Mouse (Mus musculus): ENCODE measurements around the gene Slc26a10. TPM values are rescaled to one million over a fixed set of nuclear protein-coding genes. Genes with fewer than 3 reads are reported as not detected.

The Slc26a10 gene
- polyA plus RNA-seq, 1 experiment from 2014 or later = 3.3 TPM

DNA sequence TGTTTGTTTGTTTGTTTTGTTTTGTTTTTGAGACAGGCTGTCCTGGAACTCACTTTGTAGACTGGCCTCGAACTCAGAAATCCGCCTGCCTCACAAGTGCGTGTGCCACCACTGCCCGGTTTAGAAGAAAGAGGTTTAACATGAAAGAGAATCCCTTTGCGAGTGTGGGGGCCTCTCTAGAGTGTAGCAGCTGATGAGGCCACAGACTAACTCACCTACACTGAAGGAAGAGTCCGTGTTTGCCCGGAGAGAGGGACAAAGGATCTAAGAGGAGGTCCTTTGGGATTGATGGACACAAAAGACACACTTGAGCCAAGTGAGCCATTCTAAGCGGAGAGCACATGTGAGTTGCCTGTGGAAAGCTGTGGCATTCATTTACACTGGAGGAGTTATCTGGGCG, 3.2 kb downstream of the Slc26a10 start:
- ATAC-seq (replicated peaks; ENCODE audit: low FRiP score) = 0 out of 2 replicates have a peak, but pooled peaks have one; percentile 2
- Histone ChIP-seq H3K27ac (no peak overlapping the region), H3K4me2 (peak overlapping the region; percentile 75), H3K9ac (no peak overlapping the region), H3K36me3 (no peaks in the 10 kb centered on the region; the same call in 1 of the 2 replicates), H3K4me1 (peaks cover 42% of the 10 kb centered on the region), H3K9me3 (replicated peaks) (no peaks in the 10 kb centered on the region), H3K27me3 (peaks cover 74% of the 10 kb centered on the region), H3K4me3 (replicated peaks) (peak overlapping the region; percentile 38)
- 21% methylated on average over 9 of the region's 9 CpGs for WGBS

DNA sequence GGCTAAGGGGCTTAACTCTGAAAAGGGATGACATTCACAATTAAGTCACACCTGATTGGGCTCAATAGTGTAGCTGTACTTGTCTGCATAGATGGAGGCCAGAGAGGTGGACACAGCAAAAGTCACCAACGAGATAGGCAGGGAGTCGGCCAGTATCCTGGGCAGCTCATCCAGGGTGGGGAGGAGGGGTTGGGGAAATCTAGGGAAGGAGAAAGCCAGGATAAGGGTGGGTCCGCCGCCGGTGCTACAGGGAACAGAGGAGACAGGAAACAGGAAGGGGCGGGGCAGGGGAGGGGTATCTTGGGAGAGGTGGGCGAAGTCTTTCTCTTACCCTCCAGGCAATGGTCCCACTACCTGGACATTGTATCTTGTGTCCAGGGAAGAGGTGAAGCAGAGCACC, 3.7 kb downstream of the Slc26a10 start:
- H3K4me3 ChIP-seq (replicated peaks) = peak overlapping the region; percentile 18; the same call in 1 of the 2 replicates
- H3K9me3 ChIP-seq (replicated peaks) = no peaks in the 10 kb centered on the region
- H3K4me2 ChIP-seq = peak overlapping the region; percentile 75
- WGBS = 7% methylated on average over 7 of the region's 7 CpGs
- ATAC-seq (replicated peaks; ENCODE audit: low FRiP score) = no peak
- H3K27ac ChIP-seq = no peak overlapping the region
- H3K36me3 ChIP-seq = no peaks in the 10 kb centered on the region
- no peak overlapping the region for H3K9ac ChIP-seq
- peaks cover 42% of the 10 kb centered on the region for H3K4me1 ChIP-seq
- peaks cover 74% of the 10 kb centered on the region for H3K27me3 ChIP-seq

DNA sequence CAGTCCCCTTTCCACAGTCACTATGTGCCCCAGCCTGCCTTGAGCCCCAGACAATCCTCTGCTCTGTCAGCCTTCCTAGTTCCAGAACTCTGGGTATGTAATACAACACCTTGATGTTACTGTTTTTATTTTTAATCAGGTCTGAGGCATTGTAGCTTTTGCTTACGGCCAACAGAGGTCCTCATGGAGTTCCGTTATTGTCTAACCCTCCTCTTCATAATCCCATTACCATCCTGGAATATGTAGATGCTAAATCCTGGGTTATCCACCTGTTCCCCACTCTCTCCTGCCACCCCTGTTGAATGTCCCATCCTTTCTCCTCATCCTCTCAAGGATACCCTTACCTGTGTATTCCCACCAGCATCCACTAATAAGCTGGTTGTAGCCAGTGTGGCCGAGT, 4.2 kb downstream of the Slc26a10 start:
- WGBS = 43% methylated on average over 3 of the region's 3 CpGs
- H3K9ac ChIP-seq = no peak overlapping the region
- peaks cover 42% of the 10 kb centered on the region for H3K4me1 ChIP-seq
- ATAC-seq (replicated peaks; ENCODE audit: low FRiP score) = no peak
- H3K4me3 ChIP-seq (replicated peaks) = no peak overlapping the region
- peak overlapping the region; percentile 75; the same call in 1 of the 2 replicates for H3K4me2 ChIP-seq
- no peak overlapping the region for H3K27ac ChIP-seq
- H3K9me3 ChIP-seq (replicated peaks) = no peaks in the 10 kb centered on the region
- no peaks in the 10 kb centered on the region for H3K36me3 ChIP-seq
- H3K27me3 ChIP-seq = peaks cover 75% of the 10 kb centered on the region

DNA sequence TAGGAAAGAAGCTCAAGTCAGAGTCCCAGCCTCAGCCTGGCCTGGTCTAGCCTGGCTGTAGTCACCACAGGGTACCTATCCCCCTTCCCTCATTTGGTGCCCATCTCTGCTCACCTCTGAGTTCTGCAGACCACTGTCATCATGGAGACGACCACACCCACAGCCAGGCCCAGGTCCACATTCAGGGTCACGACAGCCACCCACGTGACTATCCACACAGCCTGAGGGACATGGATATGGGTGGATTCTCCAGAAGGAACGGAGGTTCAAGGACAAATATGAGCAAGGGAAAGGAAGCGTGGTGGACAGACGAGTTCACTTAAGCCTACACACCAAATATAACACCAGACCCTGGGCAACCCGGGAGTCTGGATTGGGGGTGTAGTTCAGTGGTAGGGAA, 6.3 kb downstream of the Slc26a10 start:
- Histone ChIP-seq H3K9me3 (replicated peaks) (no peaks in the 10 kb centered on the region), H3K27me3 (peaks cover 75% of the 10 kb centered on the region), H3K4me3 (replicated peaks) (no peak overlapping the region), H3K36me3 (no peaks in the 10 kb centered on the region), H3K27ac (no peak overlapping the region), H3K4me1 (peaks cover 43% of the 10 kb centered on the region), H3K9ac (no peak overlapping the region), H3K4me2 (no peak overlapping the region)
- WGBS = 90% methylated on average over 7 of the region's 7 CpGs
- no peak for ATAC-seq (replicated peaks; ENCODE audit: low FRiP score)

DNA sequence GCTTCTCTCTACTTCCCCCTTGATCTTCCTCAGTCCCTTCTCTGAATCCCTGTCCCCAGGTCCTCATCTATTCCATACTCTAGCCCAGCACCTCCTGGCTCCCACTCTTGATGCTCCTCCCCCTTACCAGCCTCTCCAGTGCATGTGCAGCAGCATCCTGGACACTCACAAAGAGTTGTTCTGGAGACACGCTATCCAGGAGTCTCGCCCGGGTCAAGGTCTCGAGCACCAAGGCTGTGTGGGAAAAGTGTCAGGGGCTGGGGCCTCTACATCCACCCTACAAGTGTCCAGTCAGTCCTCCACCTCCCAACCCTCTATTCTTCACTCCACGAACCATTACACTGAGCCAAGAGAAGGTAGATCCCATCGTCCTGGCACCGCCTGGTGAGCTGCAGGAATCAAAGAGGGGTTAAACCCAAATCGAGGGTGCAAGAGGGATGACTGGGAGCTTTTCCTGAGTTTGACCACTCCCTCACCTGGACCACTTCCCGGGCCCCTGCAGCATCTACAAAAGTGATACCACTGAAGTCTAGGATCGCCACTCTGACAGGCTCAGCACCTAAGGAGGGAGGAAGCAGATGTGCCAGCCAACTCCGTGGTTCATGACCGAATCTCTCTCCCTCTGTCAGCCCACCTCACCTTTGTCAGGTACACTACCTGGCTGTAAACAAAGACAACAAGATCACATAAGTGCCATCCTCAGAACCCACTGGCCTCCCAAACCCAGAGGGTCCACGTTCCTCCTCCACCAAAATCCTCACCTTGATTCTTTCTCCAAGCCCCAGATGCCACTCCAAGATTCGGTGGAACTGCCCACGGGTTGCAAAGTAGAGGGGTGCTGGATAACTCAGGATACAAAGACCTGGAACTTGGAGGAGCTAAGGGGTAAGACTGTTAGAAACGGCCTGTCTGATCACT, 7.0 kb downstream of the Slc26a10 start:
- no peaks in the 10 kb centered on the region for H3K9me3 ChIP-seq (replicated peaks)
- peaks cover 75% of the 10 kb centered on the region for H3K27me3 ChIP-seq
- no peak overlapping the region for H3K27ac ChIP-seq
- peaks cover 35% of the 10 kb centered on the region for H3K4me1 ChIP-seq
- 84% methylated on average over 16 of the region's 16 CpGs for WGBS
- ATAC-seq (replicated peaks; ENCODE audit: low FRiP score) = no peak
- no peak overlapping the region for H3K9ac ChIP-seq
- H3K4me2 ChIP-seq = no peak overlapping the region
- no peaks in the 10 kb centered on the region for H3K36me3 ChIP-seq
- no peak overlapping the region for H3K4me3 ChIP-seq (replicated peaks)

DNA sequence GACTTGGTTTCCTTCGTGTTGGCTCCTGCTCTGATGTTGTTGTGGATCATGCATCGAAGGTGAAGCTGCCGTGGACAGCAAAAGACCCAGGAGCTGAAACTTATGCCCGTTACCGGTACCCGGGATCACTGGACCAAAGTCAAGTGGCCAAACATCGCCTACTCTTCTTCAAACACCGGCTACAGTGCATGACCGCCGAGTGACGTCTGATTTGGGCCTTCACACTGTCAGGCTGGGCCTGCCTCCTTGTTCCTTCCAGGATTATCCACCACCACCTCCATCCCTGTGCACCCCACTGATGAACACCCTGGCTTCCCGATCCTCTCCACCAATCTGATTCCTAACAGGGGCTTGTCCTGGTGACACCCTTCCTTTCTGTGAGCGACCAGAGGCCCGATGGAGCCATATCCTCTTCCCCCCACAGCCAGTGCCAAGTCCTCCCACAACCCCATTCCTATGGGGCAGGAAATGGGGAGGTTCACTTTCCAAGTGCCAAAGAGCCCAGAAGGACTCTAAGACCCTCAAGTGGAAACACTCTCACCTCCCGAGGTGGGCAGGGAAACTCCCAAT, 8.7 kb downstream of the Slc26a10 start:
- Histone ChIP-seq H3K4me1 (peaks cover 22% of the 10 kb centered on the region), H3K4me2 (no peak overlapping the region), H3K27me3 (peaks cover 76% of the 10 kb centered on the region), H3K27ac (no peak overlapping the region), H3K4me3 (replicated peaks) (no peak overlapping the region), H3K9ac (no peak overlapping the region), H3K36me3 (no peaks in the 10 kb centered on the region), H3K9me3 (replicated peaks) (no peaks in the 10 kb centered on the region)
- WGBS = 84% methylated on average over 15 of the region's 15 CpGs
- ATAC-seq (replicated peaks; ENCODE audit: low FRiP score) = no peak

DNA sequence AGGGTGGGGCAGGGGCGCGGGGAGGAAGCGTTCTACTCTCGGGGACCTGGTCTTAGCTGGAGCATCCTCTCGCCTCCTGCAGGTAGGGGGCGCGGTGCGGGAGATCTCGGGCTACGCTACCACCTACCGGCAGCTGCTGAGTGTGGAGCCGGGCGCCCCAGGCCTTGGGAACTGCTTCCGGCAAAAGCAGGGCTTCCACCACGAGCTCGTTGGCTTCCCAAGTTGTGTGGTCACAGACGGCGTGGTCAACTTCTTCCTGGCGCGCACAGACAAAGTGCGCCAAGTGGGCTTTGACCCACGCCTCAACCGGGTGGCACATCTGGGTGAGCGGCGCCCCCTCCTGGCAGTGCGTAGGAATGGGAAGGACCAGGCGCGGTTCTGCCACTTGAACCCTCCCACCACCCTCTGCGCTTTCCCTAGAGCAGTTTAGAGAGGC, 9.6 kb downstream of the Slc26a10 start:
- Histone ChIP-seq H3K9me3 (replicated peaks) (no peaks in the 10 kb centered on the region), H3K9ac (peak overlapping the region; percentile 19; the same call in 1 of the 2 replicates), H3K27ac (no peak overlapping the region), H3K4me1 (peaks cover 28% of the 10 kb centered on the region), H3K4me2 (peak overlapping the region; percentile 70), H3K27me3 (peaks cover 77% of the 10 kb centered on the region), H3K36me3 (no peaks in the 10 kb centered on the region), H3K4me3 (replicated peaks) (peak overlapping the region; percentile 43)
- WGBS = under 1% methylated on average over 29 of the region's 29 CpGs
- ATAC-seq (replicated peaks; ENCODE audit: low FRiP score) = peak; percentile 71

DNA sequence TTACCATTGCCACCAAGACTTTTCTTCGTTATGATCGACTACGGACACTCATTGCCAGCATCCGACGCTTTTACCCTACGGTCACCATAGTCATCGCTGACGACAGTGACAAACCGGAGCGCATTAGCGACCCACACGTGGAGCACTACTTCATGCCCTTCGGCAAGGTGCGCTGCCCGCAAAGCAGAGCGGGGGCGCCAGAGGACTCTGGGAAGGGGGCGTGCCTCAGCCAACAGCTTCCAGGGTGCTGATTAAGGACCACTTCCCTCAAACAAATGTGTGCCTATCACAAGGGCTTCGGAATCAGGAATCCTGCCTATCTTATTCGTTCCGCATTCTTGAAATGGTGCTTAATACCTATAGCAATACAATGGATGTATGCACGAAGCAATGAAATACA, 10.4 kb downstream of the Slc26a10 start:
- 4% methylated on average over 22 of the region's 22 CpGs for WGBS
- Histone ChIP-seq H3K27me3 (peaks cover 85% of the 10 kb centered on the region), H3K27ac (no peak overlapping the region), H3K36me3 (no peaks in the 10 kb centered on the region), H3K9me3 (replicated peaks) (no peaks in the 10 kb centered on the region), H3K4me2 (peak overlapping the region; percentile 70), H3K9ac (no peak overlapping the region), H3K4me3 (replicated peaks) (peak overlapping the region; percentile 43), H3K4me1 (peaks cover 37% of the 10 kb centered on the region)
- ATAC-seq (replicated peaks; ENCODE audit: low FRiP score) = no peak

DNA sequence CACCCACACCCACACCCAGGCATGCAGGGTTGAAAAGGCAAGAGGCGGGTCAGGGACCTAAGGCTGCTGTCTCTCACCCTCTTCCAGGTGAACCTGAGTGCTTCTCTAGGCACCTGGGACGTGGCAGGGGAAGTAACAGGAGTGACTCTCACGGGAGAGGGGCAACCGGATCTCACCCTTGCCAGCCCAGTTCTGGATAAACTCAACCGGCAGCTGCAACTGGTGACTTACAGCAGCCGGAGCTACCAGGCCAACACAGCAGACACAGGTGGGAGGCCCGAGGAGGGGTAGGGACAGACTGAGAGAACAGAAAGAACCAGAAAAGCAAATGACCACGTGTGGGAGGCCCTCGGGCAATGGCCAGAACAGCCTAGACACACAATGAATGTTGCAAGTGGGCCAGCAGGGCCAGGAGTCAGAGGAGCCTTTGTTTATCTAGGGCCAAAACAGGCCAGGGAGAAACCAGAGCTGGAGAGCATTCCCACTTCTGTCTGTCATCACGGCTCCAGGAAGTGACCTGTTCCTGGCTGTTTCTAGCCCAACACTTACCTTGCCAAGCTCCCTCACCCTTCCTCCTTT, 12.7 kb downstream of the Slc26a10 start:
- WGBS = 34% methylated on average over 10 of the region's 10 CpGs
- Histone ChIP-seq H3K9me3 (replicated peaks) (no peaks in the 10 kb centered on the region), H3K36me3 (no peaks in the 10 kb centered on the region), H3K27me3 (peaks cover 89% of the 10 kb centered on the region), H3K4me1 (peaks cover 42% of the 10 kb centered on the region), H3K27ac (no peak overlapping the region), H3K9ac (no peak overlapping the region), H3K4me2 (no peak overlapping the region), H3K4me3 (replicated peaks) (no peak overlapping the region)
- ATAC-seq (replicated peaks; ENCODE audit: low FRiP score) = no peak

DNA sequence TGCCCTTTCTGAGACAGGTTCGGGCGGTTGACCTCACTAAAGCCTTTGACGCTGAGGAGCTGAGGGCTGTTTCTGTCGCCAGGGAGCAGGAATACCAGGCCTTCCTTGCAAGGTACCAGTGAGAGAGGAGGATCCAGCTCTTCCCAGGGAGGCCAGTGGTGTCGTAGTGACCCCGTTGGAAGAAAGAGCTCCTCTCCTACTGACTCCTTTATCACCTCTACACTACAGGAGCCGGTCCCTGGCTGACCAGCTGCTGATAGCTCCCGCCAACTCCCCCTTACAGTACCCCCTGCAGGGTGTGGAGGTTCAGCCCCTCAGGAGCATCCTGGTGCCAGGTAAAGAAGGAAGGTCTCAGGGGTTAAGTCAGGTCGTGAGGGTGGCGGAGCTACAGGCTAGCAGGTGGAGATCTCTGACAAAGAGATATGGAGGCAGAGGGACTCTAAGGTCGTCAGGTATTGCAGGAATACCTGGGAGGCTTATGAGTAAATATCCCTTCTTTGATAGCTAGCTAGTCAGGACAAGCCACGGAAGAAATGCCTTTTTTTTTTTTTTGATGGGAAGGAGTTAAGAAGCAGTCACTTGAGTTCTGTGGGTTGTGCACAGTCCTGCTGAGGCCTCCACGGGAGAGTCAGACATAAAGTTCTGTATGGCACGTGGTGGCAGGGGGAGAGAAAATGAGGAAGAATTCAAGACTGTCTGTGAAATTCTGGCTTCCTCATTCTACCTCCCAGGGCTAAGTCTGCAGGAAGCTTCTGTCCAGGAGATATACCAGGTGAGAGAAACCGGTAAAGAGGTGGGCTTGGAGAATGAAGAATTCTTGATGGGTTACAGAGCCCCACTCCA, 13.5 kb downstream of the Slc26a10 start:
- Histone ChIP-seq H3K9me3 (replicated peaks) (no peaks in the 10 kb centered on the region), H3K4me1 (peaks cover 42% of the 10 kb centered on the region), H3K9ac (0 out of 2 replicates have a peak overlapping the region, but pooled peaks have one; percentile 15), H3K4me3 (replicated peaks) (peak overlapping the region; percentile 51), H3K27ac (no peak overlapping the region), H3K36me3 (no peaks in the 10 kb centered on the region), H3K27me3 (peaks cover 84% of the 10 kb centered on the region), H3K4me2 (peak overlapping the region; percentile 100)
- 31% methylated on average over 15 of the region's 15 CpGs for WGBS
- ATAC-seq (replicated peaks; ENCODE audit: low FRiP score) = no peak

DNA sequence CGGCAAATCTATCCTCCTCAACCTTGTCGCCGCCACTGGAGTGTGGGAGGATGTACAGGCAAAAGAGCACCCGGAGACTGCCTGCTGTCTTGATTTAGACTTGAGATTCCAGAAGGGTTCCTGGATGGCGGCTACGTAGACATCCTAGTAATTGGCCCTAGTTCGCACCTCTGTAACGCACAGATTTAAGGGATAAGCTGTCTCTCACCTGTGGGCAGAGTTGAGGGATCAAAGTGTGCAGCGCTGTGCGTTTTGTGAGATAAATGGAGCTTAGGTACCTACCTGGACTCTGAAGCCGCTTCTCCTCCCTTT, 14.1 kb downstream of the Slc26a10 start:
- 3% methylated on average over 11 of the region's 11 CpGs for WGBS
- Histone ChIP-seq H3K27ac (no peak overlapping the region), H3K4me2 (peak overlapping the region; percentile 100), H3K9me3 (replicated peaks) (no peaks in the 10 kb centered on the region), H3K36me3 (no peaks in the 10 kb centered on the region), H3K4me3 (replicated peaks) (peak overlapping the region; percentile 51), H3K4me1 (peaks cover 42% of the 10 kb centered on the region), H3K9ac (0 out of 2 replicates have a peak overlapping the region, but pooled peaks have one; percentile 64), H3K27me3 (peaks cover 78% of the 10 kb centered on the region)
- no peak for ATAC-seq (replicated peaks; ENCODE audit: low FRiP score)

Data from kidney, embryonic 15.5 days (tissue).